Mouse (Mus musculus) Muller cell, postnatal 12 days (primary cell): Measurements from ENCODE around the gene Katnal1.
A peak's percentile ranks its signal among the peaks of the same experiment; 100 is the strongest.

Experiments
- DNase-seq: peaks from one replicate; pipeline ENCODE4 v3.0.0-alpha.2; 2015; ENCODE audit errors: inconsistent ontology term

The Katnal1 gene

GRCm38 (mm10) chr5:148954314-148955060, 25.4 kb upstream of the Katnal1 start:
- DNase-seq, result peak; percentile 42

- DNase-seq, result no peak
Observed at GRCm38 (mm10) chr5:148953098-148953497, 24.0 kb upstream of the Katnal1 start.

GRCm38 (mm10) chr5:148952419-148952818, 23.3 kb upstream of the Katnal1 start:
- no peak for DNase-seq

- no peak for DNase-seq
Observed at GRCm38 (mm10) chr5:148951360-148951759, 22.2 kb upstream of the Katnal1 start.

GRCm38 (mm10) chr5:148950064-148950463, 20.9 kb upstream of the Katnal1 start:
- peak; percentile 36 for DNase-seq

GRCm38 (mm10) chr5:148948577-148948976, 19.5 kb upstream of the Katnal1 start:
- no peak for DNase-seq

GRCm38 (mm10) chr5:148947412-148947811, 18.3 kb upstream of the Katnal1 start:
- no peak for DNase-seq

- no peak for DNase-seq
Observed at GRCm38 (mm10) chr5:148946787-148947186, 17.7 kb upstream of the Katnal1 start.

GRCm38 (mm10) chr5:148945735-148946134, 16.6 kb upstream of the Katnal1 start:
- DNase-seq, result no peak

- DNase-seq, result no peak
Observed at GRCm38 (mm10) chr5:148944024-148944423, 14.9 kb upstream of the Katnal1 start.

GRCm38 (mm10) chr5:148943444-148943843, 14.3 kb upstream of the Katnal1 start:
- DNase-seq, result no peak

GRCm38 (mm10) chr5:148942957-148943356, 13.8 kb upstream of the Katnal1 start:
- DNase-seq, result no peak

GRCm38 (mm10) chr5:148942305-148942704, 13.2 kb upstream of the Katnal1 start:
- no peak for DNase-seq

- no peak for DNase-seq
Observed at GRCm38 (mm10) chr5:148941867-148942266, 12.7 kb upstream of the Katnal1 start.

GRCm38 (mm10) chr5:148939948-148940382, 10.8 kb upstream of the Katnal1 start:
- DNase-seq, result no peak

- DNase-seq, result peak; percentile 53
Observed at GRCm38 (mm10) chr5:148936516-148936951, 7.4 kb upstream of the Katnal1 start.

GRCm38 (mm10) chr5:148935871-148936270, 6.8 kb upstream of the Katnal1 start:
- no peak for DNase-seq

GRCm38 (mm10) chr5:148935071-148935821, 6.1 kb upstream of the Katnal1 start:
- no peak for DNase-seq

GRCm38 (mm10) chr5:148934457-148934856, 5.3 kb upstream of the Katnal1 start:
- no peak for DNase-seq

GRCm38 (mm10) chr5:148933767-148934166, 4.6 kb upstream of the Katnal1 start:
- no peak for DNase-seq

GRCm38 (mm10) chr5:148931301-148931700, 2.2 kb upstream of the Katnal1 start:
- DNase-seq, result no peak

GRCm38 (mm10) chr5:148928382-148929115, 571 bp downstream of the Katnal1 start:
- DNase-seq, result peak; percentile 96
